In genomic region chr2:163642685-163643575, GRCm38 (mm10) we compare ENCODE assay signal across 8 mouse cellular contexts. TPM values are rescaled to one million over a fixed set of nuclear protein-coding genes. Genes with fewer than 3 reads are reported as not detected.
DNase-seq lines count a peak whose midpoint lies in the region; ATAC-seq lines count a peak whose summit lies in the region.

No protein-coding gene starts in this region.

- H3K4me2 ChIP-seq in limb, embryonic 11.5 days (ENCODE audit: low read depth, severe bottlenecking): peak overlapping the region; percentile 59; the same call in 1 of the 2 replicates

- no peak overlapping the region for H3K4me3 ChIP-seq in limb, embryonic 11.5 days (ENCODE audit: low read depth, low read length)
- peak overlapping the region; percentile 80 for H3K4me3 ChIP-seq in midbrain, embryonic 10.5 days

- intact Hi-C loops in heart, postnatal 25 days (cut with DNase I): no loop called here

- no peak overlapping the region for H3K9ac ChIP-seq in limb, embryonic 11.5 days (ENCODE audit: low read length)

- H3K9me3 ChIP-seq in limb, embryonic 11.5 days (ENCODE audit: control insufficient read depth, low read length): no peaks in the 10 kb centered on the region
- no peaks in the 10 kb centered on the region for H3K9me3 ChIP-seq in midbrain, embryonic 10.5 days (replicated peaks)

- peaks cover 2% of the 10 kb centered on the region; the same call in 1 of the 2 replicates for H3K36me3 ChIP-seq in limb, embryonic 11.5 days (ENCODE audit: control insufficient read depth, insufficient read depth, low read length)
- H3K36me3 ChIP-seq in midbrain, embryonic 10.5 days: peaks cover 19% of the 10 kb centered on the region

- no peaks in the 10 kb centered on the region for H3K27me3 ChIP-seq in limb, embryonic 11.5 days (ENCODE audit: control insufficient read depth, insufficient read depth, low read length)
- H3K27me3 ChIP-seq in midbrain, embryonic 10.5 days (ENCODE audit: low read depth, poor library complexity, severe bottlenecking): no peaks in the 10 kb centered on the region

- no peak overlapping the region for H3K27ac ChIP-seq in limb, embryonic 11.5 days (replicated peaks; ENCODE audit: low read depth, low read length)
- 0 out of 2 replicates have a peak overlapping the region, but pooled peaks have one; percentile 28 for H3K27ac ChIP-seq in midbrain, embryonic 10.5 days (replicated peaks)

- WGBS in limb, embryonic 11.5 days: 94% methylated on average over 30 of the region's 30 CpGs
- WGBS in midbrain, embryonic 10.5 days: 93% methylated on average over 30 of the region's 30 CpGs

- no peak for ATAC-seq in limb, embryonic 11.5 days (ENCODE audit: insufficient number of reproducible peaks, low FRiP score, low TSS enrichment, low read depth)

- H3K4me1 ChIP-seq in limb, embryonic 11.5 days (ENCODE audit: control insufficient read depth, insufficient read depth, low read length): no peaks in the 10 kb centered on the region
- H3K4me1 ChIP-seq in midbrain, embryonic 10.5 days: peaks cover 17% of the 10 kb centered on the region

- DNase-seq in cerebellum, adult 11 months: peak; percentile 57
- no peak for DNase-seq in cerebellum, postnatal 4 days (ENCODE audit: low spot score in 2 of 2)
- peak; percentile 61 for DNase-seq in adrenal gland, postnatal 14 days
- DNase-seq in fat pad, adult 2 months (ENCODE audit: extremely low read depth, low read depth, low spot score): peak; percentile 79
- DNase-seq in heart, postnatal 25 days (ENCODE audit: low spot score): peak; percentile 60
- no peak for DNase-seq in limb, embryonic 11.5 days (ENCODE audit: low spot score)
- DNase-seq in midbrain, embryonic 10.5 days (ENCODE audit: low spot score): no peak
- DNase-seq in testis, postnatal 10 days (ENCODE audit: low spot score): peak; percentile 63

RNA-seq across cellular contexts. Expression of gene Serinc3, which starts 2.0 kb away (rescaled TPM):
- total RNA-seq in adrenal gland, postnatal 14 days (2021): 390 and 468 TPM in 2 replicates
- total RNA-seq in heart, postnatal 25 days (2021): 100 to 1,000 TPM; 291 to 357 TPM
- polyA plus RNA-seq in limb, embryonic 11.5 days (2014; fragmentation: Nextera tagmentation; extraction: Ambion mirVana): 25.2 and 26.8 TPM in 2 replicates
- polyA plus RNA-seq in midbrain, embryonic 10.5 days (2016; fragmentation: Nextera tagmentation; extraction: Ambion mirVana): 24.7 and 28.7 TPM in 2 replicates

RNA-seq across cellular contexts. Expression of gene Pkig, which starts 15.3 kb away (rescaled TPM):
- total RNA-seq in adrenal gland, postnatal 14 days (2021): 44.2 and 46.9 TPM in 2 replicates
- 100 to 1,000 TPM; 211 to 235 TPM for total RNA-seq in heart, postnatal 25 days (2021)
- polyA plus RNA-seq in limb, embryonic 11.5 days (2014; fragmentation: Nextera tagmentation; extraction: Ambion mirVana): 174 and 177 TPM in 2 replicates
- polyA plus RNA-seq in midbrain, embryonic 10.5 days (2016; fragmentation: Nextera tagmentation; extraction: Ambion mirVana): 163 and 190 TPM in 2 replicates

RNA-seq across cellular contexts. Expression of gene Ttpal, which starts 40.8 kb away (rescaled TPM):
- total RNA-seq in adrenal gland, postnatal 14 days (2021): 29.9 and 33.4 TPM in 2 replicates
- 1 to 10 TPM; 7.9 to 9.7 TPM for total RNA-seq in heart, postnatal 25 days (2021)
- polyA plus RNA-seq in limb, embryonic 11.5 days (2014; fragmentation: Nextera tagmentation; extraction: Ambion mirVana): 43.3 and 46.3 TPM in 2 replicates
- 29.9 and 38.4 TPM in 2 replicates for polyA plus RNA-seq in midbrain, embryonic 10.5 days (2016; fragmentation: Nextera tagmentation; extraction: Ambion mirVana)

Comparison
In these comparisons a context has a peak if more than half of its experiments do, and no peak if none do; other contexts are left out.
1. DNase-seq: peak in cerebellum, adult 11 months (single experiment), adrenal gland, postnatal 14 days (single experiment), fat pad, adult 2 months (single experiment), heart, postnatal 25 days (single experiment) and testis, postnatal 10 days (single experiment); none in cerebellum, postnatal 4 days (0 of 2), limb, embryonic 11.5 days (single experiment) and midbrain, embryonic 10.5 days (single experiment).